Mouse (Mus musculus): ENCODE measurements around the gene Ldb3. TPM values are rescaled to one million over a fixed set of nuclear protein-coding genes. Genes with fewer than 3 reads are reported as not detected.
A peak's percentile ranks its signal among the peaks of the same experiment; 100 is the strongest.

Gene Ldb3
- total and polyA plus RNA-seq, 2 experiments from 2014 or later: 376 to 526 TPM

DNA sequence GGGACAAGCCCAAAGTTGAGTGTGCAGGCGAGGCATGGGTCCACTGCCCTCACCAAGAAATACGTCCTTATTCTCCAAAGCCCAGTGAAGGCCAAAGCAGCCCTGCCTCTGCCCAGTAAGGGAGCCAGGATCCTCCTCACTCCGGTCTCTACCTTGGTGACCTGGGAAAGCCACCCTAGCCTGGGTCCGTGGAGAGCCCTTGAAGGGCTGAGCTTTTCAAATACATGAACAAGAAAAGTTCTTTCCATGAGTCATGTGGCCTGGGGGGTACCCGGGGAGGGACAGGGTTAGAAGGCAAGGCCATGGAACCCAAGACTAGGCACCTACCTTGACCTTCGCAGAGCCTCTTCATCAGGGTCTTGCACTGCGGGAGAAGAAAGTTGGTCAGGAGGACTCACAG is 22.0 kb downstream of the Ldb3 start:
- Histone ChIP-seq H3K4me3 (ENCODE audit: low read depth, low read length) (no peak overlapping the region), H3K36me3 (replicated peaks; ENCODE audit: control insufficient read depth, insufficient read depth, low read length) (0 out of 2 replicates have a peak, but pooled peaks cover 18% of the 10 kb centered on the region), H3K9me3 (replicated peaks; ENCODE audit: control insufficient read depth, low read length) (no peaks in the 10 kb centered on the region), H3K9ac (replicated peaks; ENCODE audit: low read depth, low read length) (no peak overlapping the region; the same call in 1 of the 2 replicates), H3K4me2 (ENCODE audit: low read depth, low read length) (no peak overlapping the region), H3K27ac (ENCODE audit: low read depth) (peak overlapping the region; percentile 74), H3K4me1 (ENCODE audit: control insufficient read depth, insufficient read depth) (peaks cover 23% of the 10 kb centered on the region), H3K27me3 (ENCODE audit: control insufficient read depth, insufficient read depth, low read length) (no peaks in the 10 kb centered on the region)
- no peak for TF ChIP-seq EP300 (IDR thresholded peaks at IDR 0.05; ENCODE audit: low read depth)
- TF ChIP-seq CTCF (IDR thresholded peaks at IDR 0.05; ENCODE audit: low read depth): no peak
- DNase-seq (ENCODE audit: low spot score) (no peak), ATAC-seq (ENCODE audit: insufficient read depth, low read depth) (no peak)
- WGBS: 80% methylated on average over 7 of the region's 7 CpGs

DNA sequence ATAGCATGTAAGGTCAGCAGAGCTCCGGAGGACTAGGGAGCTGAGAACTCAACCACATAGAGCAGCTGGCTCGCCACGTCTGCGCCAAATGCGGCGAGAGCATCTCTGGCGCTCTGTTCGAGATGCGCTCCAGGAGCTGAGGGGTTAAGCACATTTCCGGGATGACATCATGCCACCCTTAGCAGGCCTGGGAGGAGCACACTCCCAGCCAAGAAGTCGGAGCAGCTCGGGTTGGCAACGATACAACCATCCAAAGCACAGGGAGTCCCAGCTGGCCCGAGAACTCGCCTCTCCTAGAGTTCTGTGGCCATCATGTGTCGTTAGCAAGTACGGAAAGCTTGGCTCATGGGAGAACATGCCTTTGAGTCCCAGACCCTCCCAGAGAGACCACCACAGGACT is 22.8 kb downstream of the Ldb3 start:
- no peak overlapping the region for H3K4me2 ChIP-seq (ENCODE audit: low read depth, low read length)
- peak overlapping the region; percentile 74 for H3K27ac ChIP-seq (ENCODE audit: low read depth)
- TF ChIP-seq CTCF (IDR thresholded peaks at IDR 0.05; ENCODE audit: low read depth) (no peak), EP300 (IDR thresholded peaks at IDR 0.05; ENCODE audit: low read depth) (no peak; the same call in 1 of the 2 replicates)
- no peaks in the 10 kb centered on the region for H3K9me3 ChIP-seq (replicated peaks; ENCODE audit: control insufficient read depth, low read length)
- WGBS: 36% methylated on average over 17 of the region's 17 CpGs
- peaks cover 19% of the 10 kb centered on the region for H3K4me1 ChIP-seq (ENCODE audit: control insufficient read depth, insufficient read depth)
- peaks cover 26% of the 10 kb centered on the region; the same call in 1 of the 2 replicates for H3K36me3 ChIP-seq (replicated peaks; ENCODE audit: control insufficient read depth, insufficient read depth, low read length)
- DNase-seq (ENCODE audit: low spot score) (peak; percentile 80), ATAC-seq (ENCODE audit: insufficient read depth, low read depth) (peak; percentile 28)
- H3K4me3 ChIP-seq (ENCODE audit: low read depth, low read length): no peak overlapping the region
- no peaks in the 10 kb centered on the region for H3K27me3 ChIP-seq (ENCODE audit: control insufficient read depth, insufficient read depth, low read length)
- no peak overlapping the region; the same call in 1 of the 2 replicates for H3K9ac ChIP-seq (replicated peaks; ENCODE audit: low read depth, low read length)

DNA sequence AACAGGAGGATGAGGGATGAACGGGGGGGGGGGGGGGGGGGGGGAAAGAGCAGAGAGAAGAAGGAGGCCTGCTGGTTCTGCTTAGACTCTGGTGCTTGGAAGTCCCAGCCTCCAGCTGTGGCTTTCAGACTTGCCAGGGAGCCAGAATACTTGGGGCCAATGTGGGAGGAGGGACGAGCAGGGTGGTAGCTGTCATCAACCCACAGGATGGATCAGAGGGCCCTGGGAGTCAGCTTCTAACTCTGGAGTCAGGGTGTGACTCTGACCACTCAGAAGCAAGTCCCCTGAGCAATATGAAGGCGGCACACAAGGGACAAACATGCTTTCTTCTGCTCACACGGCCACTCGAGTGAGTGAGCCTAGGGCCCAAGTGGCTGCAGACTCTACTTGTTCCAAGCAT is 23.8 kb downstream of the Ldb3 start:
- no peaks in the 10 kb centered on the region for H3K27me3 ChIP-seq (ENCODE audit: control insufficient read depth, insufficient read depth, low read length)
- DNase-seq (ENCODE audit: low spot score): no peak
- no peak for TF ChIP-seq CTCF (IDR thresholded peaks at IDR 0.05; ENCODE audit: low read depth)
- TF ChIP-seq EP300 (IDR thresholded peaks at IDR 0.05; ENCODE audit: low read depth): no peak
- H3K4me1 ChIP-seq (ENCODE audit: control insufficient read depth, insufficient read depth): peaks cover 15% of the 10 kb centered on the region
- H3K9me3 ChIP-seq (replicated peaks; ENCODE audit: control insufficient read depth, low read length): no peaks in the 10 kb centered on the region
- H3K4me2 ChIP-seq (ENCODE audit: low read depth, low read length): no peak overlapping the region
- WGBS: 39% methylated on average over 5 of the region's 5 CpGs
- peak overlapping the region; percentile 74 for H3K27ac ChIP-seq (ENCODE audit: low read depth)
- H3K36me3 ChIP-seq (replicated peaks; ENCODE audit: control insufficient read depth, insufficient read depth, low read length): peaks cover 35% of the 10 kb centered on the region
- H3K9ac ChIP-seq (replicated peaks; ENCODE audit: low read depth, low read length): 0 out of 2 replicates have a peak overlapping the region, but pooled peaks have one; percentile 11
- H3K4me3 ChIP-seq (ENCODE audit: low read depth, low read length): no peak overlapping the region
- no peak for ATAC-seq (ENCODE audit: insufficient read depth, low read depth)

DNA sequence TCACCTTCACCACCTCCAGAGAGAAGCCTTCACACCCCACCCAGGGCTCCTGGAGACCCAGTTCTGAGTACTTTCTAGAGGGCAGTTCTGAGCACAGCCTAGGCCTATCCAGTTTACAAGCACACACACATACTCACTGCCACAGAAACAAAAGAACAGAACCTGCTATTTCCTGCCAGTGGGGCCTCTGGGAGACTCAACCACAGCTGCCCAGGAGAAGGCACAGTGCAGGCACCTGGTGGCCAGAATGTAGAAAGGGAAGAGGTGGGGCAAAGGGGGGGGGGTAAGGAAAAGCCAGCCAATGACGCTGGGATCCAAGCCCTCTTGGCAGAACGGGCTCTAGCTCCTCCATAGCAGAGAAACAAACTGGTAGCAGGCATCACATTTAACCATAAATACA is 26.1 kb downstream of the Ldb3 start:
- TF ChIP-seq EP300 (IDR thresholded peaks at IDR 0.05; ENCODE audit: low read depth) (no peak), CTCF (IDR thresholded peaks at IDR 0.05; ENCODE audit: low read depth) (peak; percentile 25)
- H3K27ac ChIP-seq (ENCODE audit: low read depth): peak overlapping the region; percentile 47
- DNase-seq (ENCODE audit: low spot score): no peak
- H3K4me1 ChIP-seq (ENCODE audit: control insufficient read depth, insufficient read depth): peaks cover 14% of the 10 kb centered on the region
- H3K4me2 ChIP-seq (ENCODE audit: low read depth, low read length): no peak overlapping the region
- no peaks in the 10 kb centered on the region for H3K27me3 ChIP-seq (ENCODE audit: control insufficient read depth, insufficient read depth, low read length)
- ATAC-seq (ENCODE audit: insufficient read depth, low read depth): peak; percentile 2; the same call in 1 of the 2 replicates
- peaks cover 44% of the 10 kb centered on the region for H3K36me3 ChIP-seq (replicated peaks; ENCODE audit: control insufficient read depth, insufficient read depth, low read length)
- no peaks in the 10 kb centered on the region for H3K9me3 ChIP-seq (replicated peaks; ENCODE audit: control insufficient read depth, low read length)
- WGBS: 9% methylated on average over 2 of the region's 2 CpGs
- H3K4me3 ChIP-seq (ENCODE audit: low read depth, low read length): no peak overlapping the region
- H3K9ac ChIP-seq (replicated peaks; ENCODE audit: low read depth, low read length): no peak overlapping the region

DNA sequence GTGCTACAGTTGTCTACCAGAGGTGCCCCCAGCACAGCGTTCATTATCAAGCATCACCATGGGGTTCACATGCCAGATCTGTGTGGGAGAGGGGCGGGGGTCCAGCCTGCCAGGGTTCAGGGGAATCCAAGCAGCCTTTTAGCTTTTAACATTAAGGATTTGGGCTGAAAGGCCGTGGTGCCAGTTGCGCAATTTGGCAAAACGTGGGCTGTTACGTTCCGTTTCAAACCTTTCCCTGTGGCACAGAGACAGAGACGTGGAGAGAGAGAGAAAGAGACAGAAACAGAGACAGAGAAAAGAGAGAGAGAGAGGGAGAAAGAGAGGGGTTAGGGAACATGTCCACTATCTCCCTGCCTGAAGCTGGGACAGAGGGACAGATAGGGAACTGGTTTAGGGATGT is 26.8 kb downstream of the Ldb3 start:
- ATAC-seq (ENCODE audit: insufficient read depth, low read depth): no peak
- DNase-seq (ENCODE audit: low spot score): no peak
- 89% methylated on average over 8 of the region's 8 CpGs for WGBS
- Histone ChIP-seq H3K4me3 (ENCODE audit: low read depth, low read length) (no peak overlapping the region), H3K9ac (replicated peaks; ENCODE audit: low read depth, low read length) (no peak overlapping the region), H3K27ac (ENCODE audit: low read depth) (peak overlapping the region; percentile 47), H3K36me3 (replicated peaks; ENCODE audit: control insufficient read depth, insufficient read depth, low read length) (peaks cover 51% of the 10 kb centered on the region), H3K4me1 (ENCODE audit: control insufficient read depth, insufficient read depth) (peaks cover 13% of the 10 kb centered on the region), H3K4me2 (ENCODE audit: low read depth, low read length) (no peak overlapping the region), H3K9me3 (replicated peaks; ENCODE audit: control insufficient read depth, low read length) (no peaks in the 10 kb centered on the region), H3K27me3 (ENCODE audit: control insufficient read depth, insufficient read depth, low read length) (no peaks in the 10 kb centered on the region)
- TF ChIP-seq CTCF (IDR thresholded peaks at IDR 0.05; ENCODE audit: low read depth): no peak
- TF ChIP-seq EP300 (IDR thresholded peaks at IDR 0.05; ENCODE audit: low read depth): no peak

DNA sequence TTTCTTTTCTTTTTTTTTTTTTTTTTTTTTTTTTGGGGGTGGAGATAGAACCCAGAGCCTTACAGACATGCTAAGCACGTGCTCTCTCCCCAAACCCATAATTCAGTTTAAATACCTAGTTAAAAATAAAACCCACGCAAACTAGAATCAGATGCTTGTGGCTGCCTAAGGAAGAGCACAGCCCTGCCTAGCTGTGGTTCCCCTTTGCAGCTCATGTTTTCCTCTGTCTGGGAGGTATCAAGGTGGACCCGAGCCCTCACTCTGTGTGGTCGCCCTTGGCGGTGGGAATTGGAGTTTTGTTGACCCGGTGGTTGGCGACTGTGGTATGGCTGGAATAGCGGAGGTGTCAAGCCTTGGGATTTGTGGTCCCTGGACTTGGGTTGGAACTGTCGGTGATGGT is 29.5 kb downstream of the Ldb3 start:
- Histone ChIP-seq H3K4me2 (ENCODE audit: low read depth, low read length) (no peak overlapping the region), H3K27ac (ENCODE audit: low read depth) (no peak overlapping the region), H3K9ac (replicated peaks; ENCODE audit: low read depth, low read length) (no peak overlapping the region), H3K4me1 (ENCODE audit: control insufficient read depth, insufficient read depth) (0 out of 2 replicates have a peak, but pooled peaks cover 5% of the 10 kb centered on the region), H3K9me3 (replicated peaks; ENCODE audit: control insufficient read depth, low read length) (no peaks in the 10 kb centered on the region), H3K36me3 (replicated peaks; ENCODE audit: control insufficient read depth, insufficient read depth, low read length) (peaks cover 78% of the 10 kb centered on the region), H3K4me3 (ENCODE audit: low read depth, low read length) (no peak overlapping the region), H3K27me3 (ENCODE audit: control insufficient read depth, insufficient read depth, low read length) (no peaks in the 10 kb centered on the region)
- WGBS: 82% methylated on average over 9 of the region's 9 CpGs
- TF ChIP-seq EP300 (IDR thresholded peaks at IDR 0.05; ENCODE audit: low read depth) (no peak), CTCF (IDR thresholded peaks at IDR 0.05; ENCODE audit: low read depth) (no peak)
- DNase-seq (ENCODE audit: low spot score) (no peak), ATAC-seq (ENCODE audit: insufficient read depth, low read depth) (no peak)
